Mouse (Mus musculus) ovary, adult 18-20 months (tissue): ENCODE measurements at regions not wholly inside any gene's neighbourhood (a gene's known extent, or its start where the extent isn't known, plus 50 kb on each side); places are given as distances from the start of the nearest gene placed in this dataset.
A peak's percentile ranks its signal among the peaks of the same experiment; 100 is the strongest.
"Not testable (repeated sequence)": the region's sequence is repeated elsewhere in the genome, so short reads cannot be mapped to it uniquely, and the experiment has no call there.

Experiments used
- DNase-seq: peaks from one replicate; pipeline ENCODE4 v3.0.0; 2022; ENCODE audit warnings: low spot score, mixed read lengths

DNA sequence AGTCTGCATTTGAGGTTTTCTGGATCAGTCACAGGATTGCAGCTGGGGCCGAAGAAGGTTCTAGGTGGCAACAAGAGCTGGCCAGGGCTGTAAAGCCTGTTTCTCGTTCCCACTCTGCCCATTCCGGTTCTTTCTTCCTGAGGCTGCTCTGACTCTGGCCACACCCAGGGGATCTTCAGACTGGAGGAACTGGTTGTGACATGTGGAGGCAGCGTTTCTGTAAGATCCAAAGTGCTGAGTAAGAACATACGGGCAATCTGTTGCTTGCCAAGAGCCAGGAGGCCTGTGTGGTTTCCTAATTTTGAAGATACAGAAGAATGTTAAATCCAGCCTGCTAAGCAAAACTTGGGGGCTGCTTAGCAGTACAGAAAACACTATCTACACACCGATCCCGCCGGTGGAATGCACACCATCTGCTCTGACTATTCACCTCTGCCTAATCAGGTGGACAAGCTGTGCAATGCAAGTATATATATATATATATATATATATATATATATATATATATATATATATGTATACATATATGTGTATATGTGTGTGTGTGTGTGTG is 99.3 kb upstream of the Bmp2k start:
- DNase-seq: no peak

DNA sequence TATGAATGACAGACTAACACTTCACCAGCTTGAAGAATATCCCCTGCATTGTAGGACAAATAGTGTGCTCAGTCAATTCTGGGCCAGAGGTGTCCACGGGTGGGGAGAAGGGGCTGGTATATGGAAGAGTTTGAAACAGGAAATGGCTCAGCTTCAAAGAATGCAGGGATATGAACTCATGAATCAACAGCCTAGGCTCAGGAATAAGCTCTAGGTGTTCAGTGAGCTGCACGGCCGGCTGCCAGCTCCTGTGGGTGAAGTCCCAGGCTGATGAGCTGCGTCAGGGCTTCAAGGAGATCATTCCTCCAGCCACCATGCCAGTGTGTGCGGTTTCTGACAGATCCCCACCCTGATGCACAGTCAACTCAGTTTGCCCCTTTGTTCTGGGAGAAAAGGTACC is 98.8 kb upstream of the Bmp2k start:
- DNase-seq: no peak

DNA sequence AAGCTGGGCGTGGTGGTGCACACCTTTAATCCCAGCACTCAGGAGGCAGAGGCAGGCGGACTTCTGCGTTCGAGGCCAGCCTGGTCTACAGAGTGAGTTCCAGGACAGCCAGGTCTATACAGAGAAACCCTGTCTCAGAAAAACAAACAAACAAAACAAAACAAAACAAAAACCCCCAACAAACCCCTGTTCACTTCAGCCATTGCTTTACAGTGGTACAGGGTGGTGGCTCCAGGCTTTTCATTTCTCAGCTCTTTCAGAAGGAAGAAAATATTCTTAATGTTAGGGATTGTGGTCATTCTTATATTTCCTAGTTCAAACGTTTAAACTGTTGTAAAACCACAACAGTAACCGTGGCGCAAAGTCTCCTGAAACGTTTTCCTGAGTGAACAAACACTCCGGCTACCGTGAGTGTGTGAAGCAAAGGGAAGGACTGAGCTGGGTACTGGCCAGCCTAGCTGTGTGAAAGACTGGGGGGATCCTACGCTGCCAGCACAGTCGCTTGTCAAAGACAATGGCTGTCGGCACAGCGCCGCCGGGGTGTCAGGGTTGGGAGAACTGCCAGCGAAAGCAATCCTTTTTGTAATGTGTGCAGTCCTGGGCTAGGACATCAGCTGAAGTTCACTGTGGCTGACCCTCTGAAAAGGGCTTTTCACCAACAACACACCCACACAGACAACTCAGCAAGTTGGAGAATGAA is 91.8 kb upstream of the Bmp2k start:
- DNase-seq: peak; percentile 21

DNA sequence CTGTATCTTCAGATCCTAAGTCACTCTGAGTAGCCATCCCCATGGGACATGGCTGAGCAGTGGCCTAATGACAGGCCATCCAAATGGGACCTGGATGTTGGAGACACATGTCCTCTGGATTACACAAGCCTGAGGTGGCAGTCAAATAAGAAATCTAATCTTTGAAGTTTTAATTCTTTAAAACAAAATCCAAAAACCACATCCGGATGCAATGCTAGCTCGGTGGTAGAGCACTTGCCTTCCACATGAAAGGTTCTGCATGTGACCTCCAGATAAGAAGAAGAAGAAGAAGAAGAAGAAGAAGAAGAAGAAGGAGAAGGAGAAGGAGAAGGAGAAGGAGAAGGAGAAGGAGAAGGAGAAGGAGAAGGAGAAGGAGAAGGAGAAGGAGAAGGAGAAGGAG is 89.1 kb upstream of the Bmp2k start:
- DNase-seq: not testable (repeated sequence)

DNA sequence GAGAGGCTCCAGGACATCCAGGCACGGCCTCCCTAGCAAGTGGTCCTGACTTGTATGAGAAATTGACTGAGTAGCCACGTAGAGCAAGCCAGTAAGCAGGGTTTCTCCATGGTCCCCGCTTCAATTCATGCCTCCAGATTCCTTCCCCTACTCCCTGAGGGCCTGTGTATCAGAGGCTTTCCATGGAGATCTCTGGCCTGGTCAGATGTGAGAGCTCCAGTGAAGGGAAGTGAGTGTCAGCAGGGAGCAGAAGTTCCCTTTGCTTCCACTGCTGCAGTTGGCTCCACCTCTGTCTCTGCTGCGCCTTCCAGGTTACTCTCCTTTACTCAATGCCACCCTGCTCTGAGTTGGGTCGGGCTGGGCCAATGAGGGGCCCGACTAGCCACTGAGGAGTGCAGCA is 88.3 kb upstream of the Bmp2k start:
- DNase-seq: no peak

DNA sequence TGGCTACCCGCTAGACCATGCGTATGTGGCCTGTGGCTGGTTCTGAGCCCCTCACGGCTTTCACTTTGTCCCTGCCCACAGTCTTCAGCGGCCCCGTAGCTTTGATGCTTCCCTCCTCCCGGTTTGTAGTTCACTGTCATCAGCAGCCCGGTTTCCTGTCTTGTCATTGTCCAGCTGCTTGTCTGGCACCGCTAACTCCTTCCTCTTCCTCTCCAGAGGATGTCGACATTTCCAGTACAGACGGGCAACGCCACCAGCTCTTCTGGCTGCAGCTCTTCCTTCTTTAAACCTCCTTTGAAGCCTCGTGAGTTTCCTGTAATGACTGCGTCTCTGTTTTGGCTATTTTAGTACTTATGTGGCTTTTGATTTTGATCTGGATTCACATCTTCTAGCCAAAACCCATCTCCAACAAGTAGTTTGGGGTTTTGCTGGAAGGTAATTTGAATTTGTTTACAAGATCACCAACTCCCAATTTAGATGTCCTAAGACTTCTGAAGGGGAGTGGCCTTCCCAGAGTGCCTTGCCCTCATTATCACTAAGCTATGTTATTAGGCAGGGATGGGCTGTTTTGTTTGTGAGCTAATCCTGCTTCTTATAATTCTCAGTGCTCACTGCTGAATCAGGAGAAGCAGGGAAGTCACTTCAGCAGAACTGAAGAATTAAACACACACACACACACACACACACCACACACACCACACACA is 85.8 kb upstream of the Bmp2k start:
- DNase-seq: peak; percentile 31

DNA sequence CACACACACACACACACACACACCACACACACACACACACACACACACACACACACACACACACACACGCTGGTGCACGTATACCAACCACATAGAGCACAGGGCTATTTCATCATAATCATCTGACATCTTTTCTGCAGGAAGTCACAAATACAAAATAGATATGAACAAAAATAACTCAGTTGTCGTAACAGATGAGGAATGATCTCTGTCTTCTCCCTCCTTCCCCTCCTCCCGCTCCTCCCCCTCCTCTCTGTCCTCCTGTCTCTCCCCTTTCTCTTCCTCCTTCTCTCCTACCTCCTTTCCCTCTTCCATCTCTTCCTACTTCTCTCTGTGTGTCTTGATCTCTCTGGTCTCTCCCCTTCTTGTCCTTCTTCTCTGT is 85.2 kb upstream of the Bmp2k start:
- DNase-seq: no peak

DNA sequence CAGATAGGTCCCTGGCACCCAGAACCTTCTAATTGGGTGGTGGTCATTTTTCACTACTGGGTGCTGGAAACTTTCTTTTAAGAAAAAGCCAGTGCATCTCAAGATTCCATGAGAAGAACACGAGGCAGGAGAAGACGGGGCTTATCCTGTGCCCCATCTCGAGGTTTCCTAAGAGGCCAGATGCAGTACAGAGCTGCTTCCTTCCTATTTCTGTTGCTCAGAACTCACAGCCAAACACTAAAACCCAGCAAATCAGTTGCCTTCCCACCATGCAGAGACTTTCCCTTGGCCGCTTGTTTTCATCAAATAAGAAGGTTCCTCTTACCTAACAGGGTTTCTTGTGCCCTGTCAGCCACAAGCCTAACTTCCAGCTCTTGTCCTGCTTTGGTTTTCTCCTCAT is 84.7 kb upstream of the Bmp2k start:
- no peak for DNase-seq

DNA sequence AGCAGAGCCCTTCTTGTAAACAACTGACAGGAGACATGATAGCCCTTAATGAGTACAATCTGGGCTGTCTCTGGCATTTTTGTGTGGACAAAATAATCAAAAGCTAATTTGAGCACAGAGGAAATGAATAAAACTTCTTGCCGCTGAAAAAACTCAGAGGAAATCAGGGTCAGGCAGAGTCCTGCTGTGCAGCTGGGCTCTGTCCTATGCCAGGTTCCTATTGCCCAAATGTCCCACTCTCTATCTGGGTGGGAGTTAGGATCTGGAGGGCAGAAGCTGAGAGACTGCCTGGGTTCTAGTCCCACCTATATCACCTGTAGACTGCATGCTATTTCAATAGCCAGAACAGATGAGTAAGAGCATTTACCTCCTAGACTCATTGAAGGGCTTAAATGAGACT is 83.8 kb upstream of the Bmp2k start:
- DNase-seq: no peak

DNA sequence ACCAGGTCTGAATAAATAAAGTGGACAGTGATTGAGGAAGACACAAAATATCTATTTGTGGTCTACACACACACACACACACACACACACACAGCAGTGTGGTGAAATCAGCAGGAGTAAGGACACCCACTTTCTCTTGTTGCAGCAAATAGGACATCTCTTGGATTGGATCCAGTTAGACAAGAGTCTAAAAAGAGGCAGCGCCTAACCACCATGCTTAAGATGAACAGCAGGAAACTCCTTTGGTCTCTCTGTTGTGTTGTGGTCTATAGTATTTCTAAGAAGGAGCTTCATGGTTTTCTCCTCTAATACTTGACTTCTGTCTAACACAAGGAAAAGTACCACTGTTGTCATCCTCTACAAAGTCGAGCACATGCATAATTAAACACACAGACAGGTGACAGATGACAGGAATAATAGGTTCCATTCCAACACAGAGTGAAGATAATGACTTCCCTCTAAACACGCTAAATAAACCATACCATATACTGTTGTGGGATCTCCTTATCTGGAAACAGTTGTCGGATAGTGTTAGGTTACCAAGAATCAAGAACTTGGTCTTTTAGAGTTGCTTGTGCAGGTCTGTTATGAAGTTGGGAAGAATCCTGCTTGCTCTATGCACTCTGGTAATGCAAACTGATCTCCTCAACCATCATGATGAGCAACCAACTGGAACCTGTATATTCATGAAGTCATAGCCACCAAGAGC is 82.6 kb upstream of the Bmp2k start:
- DNase-seq: no peak

DNA sequence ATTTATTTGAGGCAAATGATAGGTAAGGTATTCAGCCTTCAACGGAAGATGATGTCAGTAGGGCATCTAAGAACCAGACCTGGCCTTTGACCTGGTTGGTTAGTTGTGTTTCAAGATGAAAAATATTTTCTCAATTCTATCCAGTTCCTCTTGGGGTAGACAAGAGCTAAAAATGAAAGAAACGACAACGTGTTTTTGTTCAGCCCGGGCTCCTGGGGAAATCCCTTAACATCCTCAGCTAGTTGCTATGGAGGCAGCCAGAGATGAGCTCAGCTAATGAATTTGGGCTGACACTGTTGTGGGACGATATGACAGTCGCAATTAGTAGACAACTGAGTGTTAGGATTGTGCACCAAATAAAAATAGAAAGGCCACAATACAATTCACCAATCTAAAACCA is 80.6 kb upstream of the Bmp2k start:
- DNase-seq: no peak

DNA sequence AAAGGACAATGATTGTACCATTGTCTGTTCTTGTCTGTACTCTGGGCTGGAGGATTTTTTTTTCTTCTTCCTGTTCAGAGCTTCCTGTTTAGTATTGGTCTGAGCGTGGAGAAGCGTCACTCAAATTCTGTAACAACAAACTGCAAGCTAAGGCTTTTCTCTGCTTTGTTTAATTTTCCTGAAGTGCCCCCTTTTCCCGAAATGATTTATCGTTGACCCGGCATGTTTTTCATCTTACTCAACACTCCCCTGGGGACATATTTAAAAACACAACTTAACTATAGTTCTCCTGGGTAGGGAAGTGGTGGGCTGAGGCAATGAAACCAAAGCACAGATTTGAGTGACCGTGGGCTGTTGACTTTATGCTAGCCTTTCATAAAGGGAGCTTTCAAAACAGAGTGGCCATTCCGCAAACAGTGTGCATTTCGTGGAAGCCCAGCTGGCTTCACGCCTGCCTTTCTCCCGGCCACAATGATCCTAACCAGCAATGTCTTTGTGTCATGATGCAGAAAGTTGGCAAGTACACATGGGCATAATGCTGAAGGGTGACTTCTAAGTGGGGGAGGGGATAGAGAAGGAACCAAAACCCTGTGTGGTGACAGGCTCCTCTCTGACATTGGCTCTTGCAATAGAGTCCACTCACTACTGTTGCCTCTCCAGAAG is 79.8 kb upstream of the Bmp2k start:
- no peak for DNase-seq

DNA sequence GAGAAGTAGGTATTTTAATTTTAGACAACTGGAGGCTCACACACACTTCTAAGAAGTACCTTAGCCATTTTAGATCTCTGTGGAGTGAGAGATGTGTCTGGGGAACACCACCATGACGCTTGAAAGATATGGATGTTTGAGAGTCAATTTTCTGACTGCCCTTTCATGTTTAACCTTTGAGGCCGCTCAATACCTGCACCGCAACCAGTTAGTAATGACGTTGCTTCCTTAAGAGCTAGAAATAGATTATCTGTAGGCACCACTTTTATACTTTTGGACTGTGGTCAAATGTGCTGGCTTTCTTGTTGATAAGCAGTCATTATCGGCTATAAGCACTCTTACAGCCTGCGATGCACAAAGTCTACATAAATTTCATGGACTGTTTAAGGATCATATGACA is 78.3 kb upstream of the Bmp2k start:
- no peak for DNase-seq

DNA sequence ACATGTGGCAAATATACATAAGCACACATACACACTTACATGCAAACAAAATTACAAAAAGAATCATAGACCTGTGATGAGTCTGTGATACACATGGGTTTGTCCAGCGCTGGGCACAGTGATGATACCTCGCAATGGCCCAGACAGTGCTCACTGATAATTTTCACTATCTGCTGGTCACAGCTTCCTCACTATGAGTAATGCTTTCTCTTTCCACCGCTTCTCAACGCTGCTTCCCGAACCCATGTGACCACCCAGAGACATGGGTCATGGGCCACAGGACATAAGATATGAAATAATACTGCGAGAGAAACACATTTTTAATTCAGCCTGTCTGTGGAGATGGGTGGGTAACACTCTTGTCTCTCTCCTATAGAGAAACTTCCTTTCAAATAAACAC is 76.5 kb upstream of the Bmp2k start:
- no peak for DNase-seq

DNA sequence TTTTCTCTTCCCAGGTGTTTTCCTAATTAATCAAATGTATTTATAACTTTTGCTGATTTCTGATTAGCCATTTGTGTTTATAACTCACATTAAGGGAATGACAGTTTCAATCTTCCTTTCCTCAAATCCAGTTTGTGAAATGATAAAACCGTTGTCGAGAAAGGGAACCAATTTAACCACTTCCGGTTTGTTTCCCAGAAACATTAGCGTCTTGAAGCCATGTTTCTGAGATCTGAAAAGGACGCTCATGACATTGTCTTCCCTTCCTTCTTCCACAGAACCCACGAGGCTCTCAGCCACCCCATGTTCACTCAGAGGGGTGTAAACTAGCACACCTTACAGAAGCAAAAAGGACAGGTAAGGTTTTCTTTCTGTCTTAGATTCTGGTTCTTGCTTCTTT is 76.0 kb upstream of the Bmp2k start:
- no peak for DNase-seq

DNA sequence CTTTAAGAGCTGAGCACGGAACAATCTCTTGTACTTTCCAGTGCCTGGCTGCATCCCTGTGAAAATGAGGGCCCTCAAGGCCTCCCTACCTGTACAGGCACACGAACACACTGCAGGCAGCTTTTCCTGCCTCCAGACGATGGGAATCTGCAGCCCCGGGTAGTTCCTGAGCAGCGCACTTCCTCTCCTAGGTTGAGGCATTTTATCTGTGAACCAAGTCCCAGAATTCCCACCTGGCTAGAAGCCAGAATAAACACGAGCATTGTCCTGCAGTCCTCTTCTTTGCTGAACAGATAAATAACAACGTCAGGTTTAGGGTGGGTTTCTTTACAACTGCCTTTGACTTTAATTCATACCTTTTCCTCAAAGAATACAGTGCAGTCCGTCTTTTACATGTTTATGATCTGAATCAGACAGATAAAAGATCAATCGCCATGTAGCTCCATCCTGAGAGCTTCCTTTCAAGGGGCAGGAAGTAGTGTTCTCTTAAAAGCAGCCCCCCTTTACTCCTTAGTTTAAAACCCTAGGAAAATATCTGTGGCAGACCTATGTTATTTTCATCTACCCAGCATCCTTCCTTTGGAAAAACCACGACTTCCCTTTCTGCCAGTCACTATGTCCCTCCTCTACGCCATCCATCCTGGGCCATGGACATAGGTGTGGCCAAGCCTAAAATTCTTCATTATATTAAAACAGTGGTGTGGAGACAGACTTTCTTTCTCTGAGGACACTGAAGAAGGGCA is 75.3 kb upstream of the Bmp2k start:
- no peak for DNase-seq

DNA sequence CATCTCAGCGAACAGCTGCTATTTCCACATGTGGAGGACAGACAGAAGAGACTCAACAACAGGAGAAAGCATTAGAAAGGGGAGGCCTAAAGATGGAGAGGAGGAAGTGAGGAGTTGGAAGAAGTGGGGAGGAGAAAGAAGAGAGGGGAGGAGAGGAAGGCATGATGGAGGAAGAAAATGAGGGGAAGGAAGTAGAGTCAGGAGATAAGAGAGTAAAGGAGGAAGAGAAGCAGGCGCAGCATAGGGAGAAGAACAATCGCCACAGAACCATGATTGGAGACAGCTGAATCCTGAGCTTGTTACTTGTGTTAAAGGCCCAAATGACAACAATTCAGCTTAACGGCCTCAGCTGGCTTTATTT is 74.8 kb upstream of the Bmp2k start:
- DNase-seq: no peak

DNA sequence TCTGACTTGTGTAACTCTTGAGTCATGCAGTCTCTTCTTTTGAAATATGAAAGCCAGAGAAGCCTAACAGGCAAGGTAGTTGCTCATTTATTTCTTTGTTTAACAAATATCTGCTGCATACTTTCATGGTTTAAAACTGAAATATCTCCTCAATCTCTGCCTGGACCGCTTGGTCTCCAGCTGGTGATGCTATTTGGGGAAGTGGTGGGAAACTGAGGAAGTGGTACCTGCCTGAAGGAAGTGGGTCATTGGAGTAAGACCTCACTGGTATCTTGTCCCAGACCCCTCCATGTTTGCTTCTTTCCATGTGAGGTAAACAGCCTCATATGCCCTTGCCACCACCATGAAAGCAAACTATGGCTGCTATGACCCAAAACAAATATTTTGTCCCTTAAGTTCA is 74.0 kb upstream of the Bmp2k start:
- DNase-seq: no peak

DNA sequence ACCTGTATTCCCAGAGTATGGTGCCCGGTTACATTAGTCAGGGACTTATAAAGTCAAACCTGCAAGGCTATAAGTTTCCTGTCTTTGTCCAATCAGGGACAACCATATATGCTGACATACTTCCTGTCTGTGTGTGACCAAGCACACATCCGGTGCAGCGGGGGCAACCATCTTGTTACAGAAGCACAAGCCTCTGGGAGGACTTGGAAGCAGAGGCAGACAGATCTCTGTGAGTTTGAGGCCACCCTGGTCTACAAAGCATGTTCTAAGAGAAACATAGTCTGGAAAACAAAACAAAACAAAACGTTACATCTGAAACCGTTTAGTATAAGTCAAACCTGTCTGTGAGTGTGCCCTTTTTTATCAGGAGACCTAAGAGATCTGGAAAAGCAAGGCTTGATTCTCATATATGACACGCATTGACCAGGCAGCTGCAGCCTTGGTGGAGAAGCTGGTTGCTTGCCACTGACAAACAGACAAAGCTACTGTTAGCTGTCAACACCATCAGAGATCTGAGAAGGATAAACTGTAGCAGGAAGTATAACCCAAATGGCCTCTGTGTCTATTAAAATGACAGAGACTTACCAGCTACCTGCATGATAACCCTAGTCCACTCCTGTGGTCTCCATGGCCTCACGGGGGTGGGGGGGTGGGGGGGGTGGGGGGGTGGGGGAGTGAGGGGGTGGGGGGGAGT is 72.6 kb upstream of the Bmp2k start:
- DNase-seq: no peak

DNA sequence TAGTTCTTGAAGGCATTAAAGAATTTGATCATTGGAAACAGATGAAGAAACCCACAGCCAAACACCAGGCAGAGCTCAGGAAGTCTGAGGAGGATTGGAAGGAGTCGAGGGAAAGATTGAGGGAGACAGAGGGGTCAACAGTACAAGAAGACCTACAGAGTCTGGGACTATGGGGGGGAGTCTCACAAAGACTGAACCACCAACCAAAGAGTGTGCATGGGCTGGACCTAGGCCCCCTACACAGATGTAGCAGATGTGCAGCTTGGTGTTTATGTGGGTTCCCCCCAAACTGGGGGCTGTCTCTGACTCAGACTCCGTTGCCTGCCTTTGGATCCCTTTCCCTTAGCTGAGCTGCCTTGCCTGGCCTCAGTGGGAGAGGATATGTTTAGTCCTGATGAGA is 71.5 kb upstream of the Bmp2k start:
- no peak for DNase-seq

DNA sequence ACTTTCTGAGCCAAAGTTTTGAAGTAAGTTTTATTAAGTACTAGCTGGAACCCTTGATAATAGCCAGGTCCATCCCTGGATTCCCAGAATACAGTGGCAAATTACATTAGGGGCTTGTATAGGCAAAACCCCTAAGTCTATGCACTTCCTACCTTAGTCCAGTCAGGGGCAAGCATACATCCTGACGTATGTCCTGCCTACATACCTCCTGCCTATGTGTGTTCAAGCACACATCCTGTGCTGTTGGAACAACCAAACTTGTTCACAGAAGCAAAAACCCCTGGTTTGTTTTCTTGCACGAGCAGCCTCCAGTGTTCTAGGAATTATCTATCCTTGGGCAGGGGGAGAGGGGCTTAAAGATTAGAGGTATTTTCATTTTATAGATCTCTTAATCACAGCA is 66.4 kb upstream of the Bmp2k start:
- no peak for DNase-seq
